Mouse (Mus musculus): ENCODE data around the gene Mis18a. TPM values are rescaled to one million over a fixed set of nuclear protein-coding genes. Genes with fewer than 3 reads are reported as not detected.

Mis18a gene
- polyA plus RNA-seq, 1 experiment from 2014 or later = 29.9 TPM

DNA sequence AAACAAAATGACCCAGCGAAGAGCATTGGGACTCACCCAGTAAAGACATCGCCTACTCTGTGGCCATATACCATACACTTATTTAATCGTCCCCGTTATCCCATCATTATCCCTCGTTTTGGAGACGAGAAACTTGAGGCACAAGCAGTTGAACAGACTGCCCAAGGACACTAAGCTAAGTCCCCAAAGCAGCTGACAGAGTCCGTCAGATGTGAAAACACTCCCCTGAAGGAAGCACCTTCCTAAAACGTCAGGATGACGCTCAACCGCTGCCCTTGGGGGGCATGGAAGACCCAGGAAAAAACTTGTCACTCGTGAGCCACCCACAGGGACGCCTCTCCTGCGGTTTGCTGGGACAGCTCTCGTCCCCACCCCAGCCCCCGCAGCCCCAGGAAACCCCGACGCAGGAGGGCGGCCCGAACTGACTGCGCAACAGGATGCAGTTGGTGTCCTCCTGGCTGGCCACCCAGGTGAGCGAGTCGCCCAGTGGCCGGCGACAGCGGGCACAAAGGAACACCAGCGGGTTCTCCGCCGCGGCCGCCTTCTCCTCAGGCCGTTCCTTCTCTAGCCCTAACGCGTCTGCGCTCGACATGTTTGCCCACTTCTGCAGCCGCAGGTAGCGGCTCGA is 490 bp downstream of the Mis18a start:
- peak; percentile 2; the same call in 1 of the 2 replicates for ATAC-seq (ENCODE audit: insufficient number of reproducible peaks, insufficient read depth, low FRiP score, low read depth)
- H3K27me3 ChIP-seq (ENCODE audit: control insufficient read depth, insufficient read depth, low read length) = no peaks in the 10 kb centered on the region
- H3K9ac ChIP-seq (ENCODE audit: low read length) = peak overlapping the region; percentile 81

GRCm38 (mm10) chr16:90724051-90724450 is 3.2 kb downstream of the Mis18a start:
- H3K4me1 ChIP-seq (ENCODE audit: control insufficient read depth in 2 of 2, insufficient read depth in 2 of 2, low read length in 2 of 2) = peaks cover 0 to 10% of the 10 kb centered on the region in 2 experiments; a peak in 2 of 4 replicates
- H3K36me3 ChIP-seq (ENCODE audit: control insufficient read depth, insufficient read depth, low read length) = peaks cover 28% of the 10 kb centered on the region
- no peak overlapping the region for H3K4me3 ChIP-seq (ENCODE audit: control insufficient read depth in 1 of 2, insufficient read depth in 1 of 2, low read depth in 1 of 2, low read length in 2 of 2)
- no peak overlapping the region for H3K9ac ChIP-seq (ENCODE audit: low read length)
- no peak overlapping the region for H3K4me2 ChIP-seq (ENCODE audit: low read length)
- whole genome bisulfite sequencing = 92% methylated on average over 4 of the region's 4 CpGs
- no peak overlapping the region for H3K27ac ChIP-seq (replicated peaks in 1 of 2; ENCODE audit: control insufficient read depth in 1 of 2, insufficient read depth in 1 of 2, low read depth in 2 of 2, low read length in 2 of 2)
- no peaks in the 10 kb centered on the region for H3K9me3 ChIP-seq (ENCODE audit: control insufficient read depth, low read length)
- no peaks in the 10 kb centered on the region for H3K27me3 ChIP-seq (ENCODE audit: control insufficient read depth, insufficient read depth, low read length)
- no peak for ATAC-seq (ENCODE audit: insufficient number of reproducible peaks, insufficient read depth, low FRiP score, low read depth)

More for the DNA sequence above, 490 bp downstream of the Mis18a start:
- Histone ChIP-seq H3K4me3 (ENCODE audit: control insufficient read depth in 1 of 2, insufficient read depth in 1 of 2, low read depth in 1 of 2, low read length in 2 of 2) (peak overlapping the region; percentile 71 to 76), H3K36me3 (ENCODE audit: control insufficient read depth, insufficient read depth, low read length) (peaks cover 7% of the 10 kb centered on the region; the same call in 1 of the 2 replicates), H3K4me1 (ENCODE audit: control insufficient read depth in 2 of 2, insufficient read depth in 2 of 2, low read length in 2 of 2) (peaks cover 0 to 10% of the 10 kb centered on the region in 2 experiments; a peak in 2 of 4 replicates), H3K9me3 (ENCODE audit: control insufficient read depth, low read length) (no peaks in the 10 kb centered on the region), H3K27ac (replicated peaks in 1 of 2; ENCODE audit: control insufficient read depth in 1 of 2, insufficient read depth in 1 of 2, low read depth in 2 of 2, low read length in 2 of 2) (no peak overlapping the region), H3K4me2 (ENCODE audit: low read length) (peak overlapping the region; percentile 90)
- WGBS = 5% methylated on average over 38 of the region's 38 CpGs

DNA sequence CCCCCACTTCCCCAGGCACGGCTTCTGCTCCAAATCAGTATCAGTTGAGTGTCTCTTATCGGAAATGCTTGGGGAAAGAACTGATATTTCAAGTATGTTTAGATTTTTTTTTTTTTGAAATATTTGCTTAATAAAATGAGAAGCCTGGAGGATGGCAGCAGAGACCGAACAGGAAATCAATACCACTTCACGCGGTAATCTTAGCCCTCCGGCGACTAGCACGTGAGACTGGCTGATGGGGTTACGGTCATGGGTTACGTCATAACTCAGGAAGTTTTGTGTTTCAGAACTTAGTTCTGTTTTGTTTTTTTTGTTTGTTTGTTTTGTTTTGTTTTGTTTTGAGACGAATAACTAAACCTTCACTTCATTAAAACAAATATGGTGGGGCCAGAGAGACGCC is 16.9 kb downstream of the Mis18a start:
- Histone ChIP-seq H3K9me3 (ENCODE audit: control insufficient read depth, low read length) (no peaks in the 10 kb centered on the region), H3K4me2 (ENCODE audit: low read length) (peak overlapping the region; percentile 59), H3K4me1 (ENCODE audit: control insufficient read depth in 2 of 2, insufficient read depth in 2 of 2, low read length in 2 of 2) (peaks cover 24 to 40% of the 10 kb centered on the region in 2 experiments), H3K36me3 (ENCODE audit: control insufficient read depth, insufficient read depth, low read length) (no peaks in the 10 kb centered on the region), H3K27ac (replicated peaks in 1 of 2; ENCODE audit: control insufficient read depth in 1 of 2, insufficient read depth in 1 of 2, low read depth in 2 of 2, low read length in 2 of 2) (peak overlapping the region; percentile 32 to 72), H3K4me3 (ENCODE audit: control insufficient read depth in 1 of 2, insufficient read depth in 1 of 2, low read depth in 1 of 2, low read length in 2 of 2) (peak overlapping the region in 1 of 2 experiments; percentile 20; a peak in 2 of 4 replicates), H3K27me3 (ENCODE audit: control insufficient read depth, insufficient read depth, low read length) (no peaks in the 10 kb centered on the region), H3K9ac (ENCODE audit: low read length) (peak overlapping the region; percentile 18)
- no peak for ATAC-seq (ENCODE audit: insufficient number of reproducible peaks, insufficient read depth, low FRiP score, low read depth)
- WGBS = 72% methylated on average over 12 of the region's 12 CpGs

GRCm38 (mm10) chr16:90709711-90710289 is 17.4 kb downstream of the Mis18a start:
- H3K9ac ChIP-seq (ENCODE audit: low read length) = peak overlapping the region; percentile 18
- H3K27ac ChIP-seq (replicated peaks in 1 of 2; ENCODE audit: control insufficient read depth in 1 of 2, insufficient read depth in 1 of 2, low read depth in 2 of 2, low read length in 2 of 2) = peak overlapping the region; percentile 32 to 72
- peak overlapping the region; percentile 8 to 20 for H3K4me3 ChIP-seq (ENCODE audit: control insufficient read depth in 1 of 2, insufficient read depth in 1 of 2, low read depth in 1 of 2, low read length in 2 of 2)
- H3K27me3 ChIP-seq (ENCODE audit: control insufficient read depth, insufficient read depth, low read length) = no peaks in the 10 kb centered on the region
- no peaks in the 10 kb centered on the region for H3K9me3 ChIP-seq (ENCODE audit: control insufficient read depth, low read length)
- H3K4me1 ChIP-seq (ENCODE audit: control insufficient read depth in 2 of 2, insufficient read depth in 2 of 2, low read length in 2 of 2) = peaks cover 25 to 40% of the 10 kb centered on the region in 2 experiments
- ATAC-seq (ENCODE audit: insufficient number of reproducible peaks, insufficient read depth, low FRiP score, low read depth) = peak; percentile 65; the same call in 1 of the 2 replicates
- 19% methylated on average over 17 of the region's 17 CpGs for WGBS
- H3K36me3 ChIP-seq (ENCODE audit: control insufficient read depth, insufficient read depth, low read length) = no peaks in the 10 kb centered on the region
- H3K4me2 ChIP-seq (ENCODE audit: low read length) = peak overlapping the region; percentile 59

- Histone ChIP-seq H3K4me1 (ENCODE audit: control insufficient read depth in 2 of 2, insufficient read depth in 2 of 2, low read length in 2 of 2) (peaks cover 31 to 53% of the 10 kb centered on the region in 2 experiments), H3K9ac (ENCODE audit: low read length) (no peak overlapping the region), H3K4me3 (ENCODE audit: control insufficient read depth in 1 of 2, insufficient read depth in 1 of 2, low read depth in 1 of 2, low read length in 2 of 2) (no peak overlapping the region), H3K27me3 (ENCODE audit: control insufficient read depth, insufficient read depth, low read length) (no peaks in the 10 kb centered on the region), H3K36me3 (ENCODE audit: control insufficient read depth, insufficient read depth, low read length) (no peaks in the 10 kb centered on the region), H3K27ac (replicated peaks in 1 of 2; ENCODE audit: control insufficient read depth in 1 of 2, insufficient read depth in 1 of 2, low read depth in 2 of 2, low read length in 2 of 2) (peak overlapping the region; percentile 78 to 86), H3K4me2 (ENCODE audit: low read length) (peak overlapping the region; percentile 21; the same call in 1 of the 2 replicates), H3K9me3 (ENCODE audit: control insufficient read depth, low read length) (no peaks in the 10 kb centered on the region)
- WGBS = 1% methylated on average over 3 of the region's 3 CpGs
- ATAC-seq (ENCODE audit: insufficient number of reproducible peaks, insufficient read depth, low FRiP score, low read depth) = peak; percentile 77
Measured at GRCm38 (mm10) chr16:90706279-90706678, 20.9 kb downstream of the Mis18a start.

GRCm38 (mm10) chr16:90704161-90704825 is 22.9 kb downstream of the Mis18a start:
- H3K36me3 ChIP-seq (ENCODE audit: control insufficient read depth, insufficient read depth, low read length) = no peaks in the 10 kb centered on the region
- no peak overlapping the region for H3K4me3 ChIP-seq (ENCODE audit: control insufficient read depth in 1 of 2, insufficient read depth in 1 of 2, low read depth in 1 of 2, low read length in 2 of 2)
- peaks cover 24 to 43% of the 10 kb centered on the region in 2 experiments for H3K4me1 ChIP-seq (ENCODE audit: control insufficient read depth in 2 of 2, insufficient read depth in 2 of 2, low read length in 2 of 2)
- H3K9ac ChIP-seq (ENCODE audit: low read length) = no peak overlapping the region
- ATAC-seq (ENCODE audit: insufficient number of reproducible peaks, insufficient read depth, low FRiP score, low read depth) = no peak
- no peak overlapping the region for H3K4me2 ChIP-seq (ENCODE audit: low read length)
- H3K9me3 ChIP-seq (ENCODE audit: control insufficient read depth, low read length) = no peaks in the 10 kb centered on the region
- 64% methylated on average over 13 of the region's 13 CpGs for WGBS
- no peaks in the 10 kb centered on the region for H3K27me3 ChIP-seq (ENCODE audit: control insufficient read depth, insufficient read depth, low read length)
- H3K27ac ChIP-seq (replicated peaks in 1 of 2; ENCODE audit: control insufficient read depth in 1 of 2, insufficient read depth in 1 of 2, low read depth in 2 of 2, low read length in 2 of 2) = no peak overlapping the region

GRCm38 (mm10) chr16:90703646-90704045 is 23.6 kb downstream of the Mis18a start:
- Histone ChIP-seq H3K9me3 (ENCODE audit: control insufficient read depth, low read length) (no peaks in the 10 kb centered on the region), H3K4me2 (ENCODE audit: low read length) (no peak overlapping the region), H3K4me1 (ENCODE audit: control insufficient read depth in 2 of 2, insufficient read depth in 2 of 2, low read length in 2 of 2) (peaks cover 24 to 37% of the 10 kb centered on the region in 2 experiments), H3K9ac (ENCODE audit: low read length) (no peak overlapping the region), H3K27ac (replicated peaks in 1 of 2; ENCODE audit: control insufficient read depth in 1 of 2, insufficient read depth in 1 of 2, low read depth in 2 of 2, low read length in 2 of 2) (no peak overlapping the region), H3K27me3 (ENCODE audit: control insufficient read depth, insufficient read depth, low read length) (no peaks in the 10 kb centered on the region), H3K4me3 (ENCODE audit: control insufficient read depth in 1 of 2, insufficient read depth in 1 of 2, low read depth in 1 of 2, low read length in 2 of 2) (no peak overlapping the region), H3K36me3 (ENCODE audit: control insufficient read depth, insufficient read depth, low read length) (no peaks in the 10 kb centered on the region)
- no peak for ATAC-seq (ENCODE audit: insufficient number of reproducible peaks, insufficient read depth, low FRiP score, low read depth)
- WGBS = 0% methylated on average over 1 of the region's 1 CpGs

Data from heart, embryonic 14.5 days (tissue).